32 mouse cellular contexts compared by ENCODE assay signal in genomic region chr7:30339432-30340109, GRCm38 (mm10). TPM values are rescaled to one million over a fixed set of nuclear protein-coding genes. Genes with fewer than 3 reads are reported as not detected.
A peak's percentile ranks its signal among the peaks of the same experiment; 100 is the strongest.
DNase-seq lines count a peak whose midpoint lies in the region; ATAC-seq and TF ChIP-seq lines count a peak whose summit lies in the region.
"Had no signal": no experiment of that assay in that cellular context is flagged by ENCODE, and none has a peak within 500 bp of the region (broad histone marks: within the 10 kb centered on the region; RNA-seq: fewer than 3 reads in every experiment).

No protein-coding gene starts in this region.

- DNase-seq in hindbrain, postnatal 0 days (ENCODE audit: low spot score) = peak; percentile 72
- no peak for DNase-seq in hindbrain, embryonic 10.5 days (ENCODE audit: low spot score)
- peak; percentile 86 for DNase-seq in brain, adult 2 months (ENCODE audit: low read depth, low spot score)
- peak; percentile 74 to 78 for DNase-seq in cerebellum, adult 18-20 months
- peak; percentile 88 to 90 for DNase-seq in cerebellum, postnatal 14 days
- DNase-seq in embryo, embryonic 11 days = no peak
- no peak for DNase-seq in embryo, embryonic 10 days (ENCODE audit: low spot score)
- DNase-seq: adrenal gland, postnatal 25 days; forebrain, postnatal 0 days; gastrocnemius, postnatal 10 days; heart, postnatal 10 days; kidney, adult 18-20 months; kidney, postnatal 36 days; layer of hippocampus, postnatal 36 days; liver; lung, embryonic 14.5 days; right cerebral cortex, adult 18-20 months; spleen, adult 18-20 months had no signal

- no peak overlapping the region for H3K4me3 ChIP-seq in hindbrain, postnatal 0 days (ENCODE audit: low read length)
- no peak overlapping the region for H3K4me3 ChIP-seq in hindbrain, embryonic 10.5 days
- H3K4me3 ChIP-seq: embryonic facial prominence, embryonic 13.5 days; forebrain, embryonic 10.5 days; heart, embryonic 13.5 days; hindbrain, embryonic 15.5 days; liver, embryonic 15.5 days; midbrain, embryonic 10.5 days; myocyte; neural tube, embryonic 12.5 days had no signal

- TF ChIP-seq CTCF in hindbrain, postnatal 0 days (IDR thresholded peaks at IDR 0.05; ENCODE audit: low read depth) = no peak

- no peaks in the 10 kb centered on the region for H3K9me3 ChIP-seq in hindbrain, postnatal 0 days (ENCODE audit: low read length)
- H3K9me3 ChIP-seq in hindbrain, embryonic 10.5 days = no peaks in the 10 kb centered on the region
- H3K9me3 ChIP-seq: embryonic facial prominence, embryonic 13.5 days; forebrain, embryonic 10.5 days; heart, embryonic 13.5 days; hindbrain, embryonic 15.5 days; liver, embryonic 15.5 days; midbrain, embryonic 10.5 days; neural tube, embryonic 12.5 days had no signal

- H3K27me3 ChIP-seq in hindbrain, postnatal 0 days (ENCODE audit: insufficient read depth, low read length) = no peaks in the 10 kb centered on the region
- peaks cover 17% of the 10 kb centered on the region for H3K27me3 ChIP-seq in hindbrain, embryonic 10.5 days (ENCODE audit: insufficient read depth, poor library complexity, severe bottlenecking)

- 0 out of 2 replicates have a peak, but pooled peaks cover 1% of the 10 kb centered on the region for H3K4me1 ChIP-seq in hindbrain, postnatal 0 days (ENCODE audit: insufficient read depth, low read length)
- no peaks in the 10 kb centered on the region for H3K4me1 ChIP-seq in hindbrain, embryonic 10.5 days (replicated peaks)
- H3K4me1 ChIP-seq: liver, embryonic 15.5 days; midbrain, embryonic 10.5 days; neural tube, embryonic 12.5 days had no signal

- no peaks in the 10 kb centered on the region for H3K36me3 ChIP-seq in hindbrain, postnatal 0 days (ENCODE audit: insufficient read depth, low read length)
- no peaks in the 10 kb centered on the region for H3K36me3 ChIP-seq in hindbrain, embryonic 10.5 days
- H3K36me3 ChIP-seq: embryonic facial prominence, embryonic 13.5 days; forebrain, embryonic 10.5 days; heart, embryonic 13.5 days; hindbrain, embryonic 15.5 days; liver, embryonic 15.5 days; midbrain, embryonic 10.5 days; neural tube, embryonic 12.5 days had no signal

- ATAC-seq in hindbrain, postnatal 0 days = peak; percentile 50; the same call in 1 of the 2 replicates
- ATAC-seq: CD4-positive, CD25-positive, alpha-beta regulatory T cell, adult 4 months; forebrain, postnatal 0 days; midbrain, embryonic 16.5 days had no signal

- peak overlapping the region; percentile 58 for H3K27ac ChIP-seq in hindbrain, postnatal 0 days
- H3K27ac ChIP-seq in hindbrain, embryonic 10.5 days = no peak overlapping the region
- H3K27ac ChIP-seq: embryonic facial prominence, embryonic 13.5 days; forebrain, embryonic 10.5 days; heart, embryonic 13.5 days; hindbrain, embryonic 15.5 days; liver, embryonic 15.5 days; midbrain, embryonic 10.5 days; neural tube, embryonic 12.5 days had no signal

- H3K9ac ChIP-seq in hindbrain, postnatal 0 days (replicated peaks; ENCODE audit: low read length) = no peak overlapping the region
- H3K9ac ChIP-seq: embryonic facial prominence, embryonic 13.5 days; forebrain, postnatal 0 days; heart, embryonic 13.5 days; hindbrain, embryonic 15.5 days; liver, embryonic 15.5 days; lung, embryonic 14.5 days; neural tube, embryonic 12.5 days had no signal

- H3K4me2 ChIP-seq in hindbrain, postnatal 0 days (ENCODE audit: low read depth, low read length) = no peak overlapping the region
- H3K4me2 ChIP-seq: embryonic facial prominence, embryonic 13.5 days; heart, embryonic 13.5 days; hindbrain, embryonic 15.5 days; liver, embryonic 15.5 days; lung, embryonic 14.5 days; neural tube, embryonic 12.5 days had no signal

- 45% methylated on average over 5 of the region's 5 CpGs for WGBS in hindbrain, postnatal 0 days
- WGBS in hindbrain, embryonic 10.5 days = 75% methylated on average over 5 of the region's 5 CpGs

RNA-seq across cellular contexts. Expression of gene Sdhaf1, which starts 15.9 kb away (rescaled TPM):
- total RNA-seq in hindbrain, postnatal 0 days (2014; rRNA removed) = 12.9 and 14.7 TPM in 2 replicates
- polyA plus RNA-seq in hindbrain, postnatal 0 days (2015; fragmentation: Nextera tagmentation; extraction: Ambion mirVana) = 17.8 and 19.3 TPM in 2 replicates
- polyA plus RNA-seq in hindbrain, embryonic 10.5 days (2016; fragmentation: Nextera tagmentation; extraction: Ambion mirVana) = 19.6 and 23.1 TPM in 2 replicates

RNA-seq across cellular contexts. Expression of gene E130208F15Rik, which starts 18.0 kb away (rescaled TPM):
- 1.8 TPM in 1 of 2 replicates, not detected in the other for total RNA-seq in hindbrain, postnatal 0 days (2014; rRNA removed)
- 0.79 TPM in 1 of 2 replicates, not detected in the other for polyA plus RNA-seq in hindbrain, postnatal 0 days (2015; fragmentation: Nextera tagmentation; extraction: Ambion mirVana)
- 1.6 and 3.7 TPM in 2 replicates for polyA plus RNA-seq in hindbrain, embryonic 10.5 days (2016; fragmentation: Nextera tagmentation; extraction: Ambion mirVana)
- polyA plus RNA-seq: CD4-positive, CD25-positive, alpha-beta regulatory T cell, adult 4 months; embryonic facial prominence, embryonic 13.5 days; hindbrain, embryonic 15.5 days; intestine, embryonic 14.5 days; limb, embryonic 11.5 days; lung, embryonic 14.5 days; midbrain, embryonic 16.5 days; neural tube, embryonic 12.5 days had no signal

RNA-seq across cellular contexts. Expression of gene Lrfn3, which starts 23.0 kb away (rescaled TPM):
- 45.9 and 47.4 TPM in 2 replicates for total RNA-seq in hindbrain, postnatal 0 days (2014; rRNA removed)
- polyA plus RNA-seq in hindbrain, postnatal 0 days (2015; fragmentation: Nextera tagmentation; extraction: Ambion mirVana) = 17.5 and 18.1 TPM in 2 replicates
- 5.5 and 7.8 TPM in 2 replicates for polyA plus RNA-seq in hindbrain, embryonic 10.5 days (2016; fragmentation: Nextera tagmentation; extraction: Ambion mirVana)
- total RNA-seq: hematopoietic stem cell, adult 5-6 weeks; megakaryocyte progenitor cell, adult 5-6 weeks had no signal
- polyA plus RNA-seq: CD4-positive, CD25-positive, alpha-beta regulatory T cell, adult 4 months had no signal

RNA-seq across cellular contexts. Expression of gene Syne4, which starts 25.0 kb away (rescaled TPM):
- total RNA-seq in hindbrain, postnatal 0 days (2014; rRNA removed) = 13.2 and 16.5 TPM in 2 replicates
- polyA plus RNA-seq in hindbrain, postnatal 0 days (2015; fragmentation: Nextera tagmentation; extraction: Ambion mirVana) = 11.4 and 12.6 TPM in 2 replicates
- polyA plus RNA-seq in hindbrain, embryonic 10.5 days (2016; fragmentation: Nextera tagmentation; extraction: Ambion mirVana) = 26.8 and 28.1 TPM in 2 replicates

RNA-seq across cellular contexts. Expression of gene Alkbh6, which starts 31.1 kb away (rescaled TPM):
- total RNA-seq in hindbrain, postnatal 0 days (2014; rRNA removed) = 75.4 and 116 TPM in 2 replicates
- polyA plus RNA-seq in hindbrain, postnatal 0 days (2015; fragmentation: Nextera tagmentation; extraction: Ambion mirVana) = 129 and 131 TPM in 2 replicates
- polyA plus RNA-seq in hindbrain, embryonic 10.5 days (2016; fragmentation: Nextera tagmentation; extraction: Ambion mirVana) = 93.6 and 117 TPM in 2 replicates

Comparison
In these comparisons a context has a peak if more than half of its experiments do, and no peak if none do; other contexts are left out.
1. DNase-seq: peak in hindbrain, postnatal 0 days (single experiment), brain, adult 2 months (single experiment), cerebellum, adult 18-20 months (2 of 2) and cerebellum, postnatal 14 days (2 of 2); none in hindbrain, embryonic 10.5 days (single experiment), embryo, embryonic 11 days (single experiment) and embryo, embryonic 10 days (single experiment).